Mouse (Mus musculus) myocyte (in vitro differentiated cells): ENCODE data around the gene E130114P18Rik. TPM values are rescaled to one million over a fixed set of nuclear protein-coding genes. Genes with fewer than 3 reads are reported as not detected.

Experiments used
- H3K27me3 ChIP-seq: one replicate; pipeline ENCODE4 v1.6.1; 2011; ENCODE audit not compliant: control insufficient read depth, insufficient read depth, insufficient read length
- H3K36me3 ChIP-seq: one replicate; pipeline ENCODE4 v1.6.1; 2011; ENCODE audit not compliant: control insufficient read depth, insufficient read depth
- H3K4me2 ChIP-seq: one replicate; pipeline ENCODE4 v1.6.1; 2011; ENCODE audit warnings: low read depth, control low read depth
- H3K4me3 ChIP-seq: one replicate; pipeline ENCODE4 v1.5.1; 2011; ENCODE audit warnings: mild to moderate bottlenecking, control low read depth, moderate library complexity
- H3K79me2 ChIP-seq: one replicate; pipeline ENCODE4 v1.6.1; 2011; ENCODE audit not compliant: control insufficient read depth, insufficient read depth
- H3ac ChIP-seq: one replicate; pipeline ENCODE4 v1.6.1; 2011; ENCODE audit not compliant: control insufficient read depth, insufficient read length
- CEBPB ChIP-seq: IDR thresholded peaks from 2 replicates; pipeline ENCODE4 v1.6.1; 2011; ENCODE audit warnings: mild to moderate bottlenecking, moderate library complexity; ENCODE audit not compliant: poor library complexity, insufficient read depth, severe bottlenecking
- E2F4 ChIP-seq: IDR thresholded peaks from one replicate; pipeline ENCODE4 v1.6.1; 2011; ENCODE audit warnings: mild to moderate bottlenecking, control low read depth, moderate library complexity; ENCODE audit not compliant: insufficient read depth
- MAX ChIP-seq: IDR thresholded peaks from one replicate; pipeline ENCODE4 v1.6.1; 2011; ENCODE audit warnings: low read depth, mild to moderate bottlenecking, control low read depth
- MYOD1 ChIP-seq, 3 experiments: IDR thresholded peaks; one replicate each; pipeline ENCODE4 v1.6.1; 2011; ENCODE audit warnings: control low read depth in 2 of 3, low read depth in 2 of 3, mild to moderate bottlenecking in 2 of 3, moderate library complexity in 1 of 3; ENCODE audit not compliant: insufficient read length in 2 of 3, control insufficient read depth in 1 of 3
- MYOG ChIP-seq, 3 experiments: IDR thresholded peaks; one replicate each; pipeline ENCODE4 v1.6.1; 2011; ENCODE audit warnings: control low read depth in 2 of 3, low read depth in 2 of 3, mild to moderate bottlenecking in 2 of 3; ENCODE audit not compliant: insufficient read length in 2 of 3, control insufficient read depth in 1 of 3, insufficient read depth in 1 of 3
- POLR2A ChIP-seq: IDR thresholded peaks from one replicate; pipeline ENCODE4 v1.6.1; 2011; ENCODE audit warnings: low read depth, mild to moderate bottlenecking, control low read depth, moderate library complexity; ENCODE audit not compliant: insufficient read length
- POLR2AphosphoS2 ChIP-seq: IDR thresholded peaks from one replicate; pipeline ENCODE4 v1.6.1; 2011; ENCODE audit warnings: low read depth, control low read depth; ENCODE audit not compliant: insufficient read length
- REST ChIP-seq: IDR thresholded peaks from one replicate; pipeline ENCODE4 v1.6.1; 2011; ENCODE audit warnings: mild to moderate bottlenecking, control low read depth, moderate library complexity; ENCODE audit not compliant: insufficient read depth, insufficient read length
- SRF ChIP-seq: IDR thresholded peaks from one replicate; pipeline ENCODE4 v1.6.1; 2011; ENCODE audit warnings: low read depth; ENCODE audit not compliant: control insufficient read depth, insufficient read length
- TCF12 ChIP-seq: IDR thresholded peaks from one replicate; pipeline ENCODE4 v1.6.1; 2011; ENCODE audit warnings: mild to moderate bottlenecking, control low read depth; ENCODE audit not compliant: poor library complexity, insufficient read depth, severe bottlenecking
- TCF3 ChIP-seq: IDR thresholded peaks from one replicate; pipeline ENCODE4 v1.6.1; 2011; ENCODE audit warnings: low read depth, control low read depth; ENCODE audit not compliant: insufficient read length
- USF1 ChIP-seq: IDR thresholded peaks from one replicate; pipeline ENCODE4 v1.6.1; 2011; ENCODE audit warnings: low read depth, mild to moderate bottlenecking, control low read depth, moderate library complexity
- polyA plus RNA-seq: library from polyadenylated mRNA; unstranded; fragments of >200 nt; fragmentation: generic; extraction: Trizol; gene quantifications from one replicate; pipeline ENCODE4 v1.2.1, GENCODE M21; 2012; ENCODE audit warnings: missing spikeins

The E130114P18Rik gene
- polyA plus RNA-seq, 1 experiment: not detected

GRCm38 (mm10) chr4:97587412-97588010, 190.4 kb downstream of the E130114P18Rik start:
- H3K79me2 ChIP-seq: no peaks in the 10 kb centered on the region
- no peaks in the 10 kb centered on the region for H3K27me3 ChIP-seq
- H3ac ChIP-seq: no peak overlapping the region
- H3K4me3 ChIP-seq: no peak overlapping the region
- H3K4me2 ChIP-seq: no peak overlapping the region
- H3K36me3 ChIP-seq: no peaks in the 10 kb centered on the region
- TF ChIP-seq TCF12 (no peak), CEBPB (no peak), TCF3 (no peak), MAX (no peak)

DNA sequence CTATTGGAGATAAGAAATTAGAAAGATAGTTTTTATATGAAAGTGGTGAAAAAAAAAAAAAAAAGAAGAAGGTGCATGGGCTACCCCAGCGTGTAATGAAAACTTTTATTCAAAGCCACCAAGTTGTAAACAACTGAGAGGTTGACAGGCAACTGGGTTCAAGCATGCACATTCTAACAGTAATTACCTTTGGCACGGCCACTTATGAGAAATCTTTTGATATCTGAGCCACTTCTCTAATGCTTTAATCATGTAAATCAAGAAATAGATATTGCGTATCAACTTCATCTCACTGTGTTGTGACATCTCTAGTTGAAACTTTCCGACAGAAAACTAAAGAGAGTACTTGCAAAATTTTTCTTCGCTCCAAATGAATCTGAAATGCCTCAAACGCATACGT, 192.7 kb downstream of the E130114P18Rik start:
- Histone ChIP-seq H3K79me2 (no peaks in the 10 kb centered on the region), H3K36me3 (no peaks in the 10 kb centered on the region), H3K4me3 (no peak overlapping the region), H3K27me3 (no peaks in the 10 kb centered on the region), H3ac (no peak overlapping the region), H3K4me2 (no peak overlapping the region)
- TF ChIP-seq MAX: no peak
- TF ChIP-seq USF1: no peak
- no peak for TF ChIP-seq POLR2AphosphoS2
- no peak for TF ChIP-seq MYOG (IDR thresholded peaks at IDR 0.05; ENCODE audit: control insufficient read depth in 1 of 3, insufficient read depth in 1 of 3, insufficient read length in 2 of 3, low read depth in 2 of 3)
- TF ChIP-seq POLR2A: no peak
- TF ChIP-seq SRF: no peak
- no peak for TF ChIP-seq CEBPB
- TF ChIP-seq TCF12: no peak
- TF ChIP-seq E2F4: no peak
- TF ChIP-seq TCF3: no peak
- TF ChIP-seq MYOD1 (IDR thresholded peaks at IDR 0.05; ENCODE audit: control insufficient read depth in 1 of 3, insufficient read length in 2 of 3, low read depth in 2 of 3): no peak
- TF ChIP-seq REST: no peak

GRCm38 (mm10) chr4:97584445-97585130, 193.3 kb downstream of the E130114P18Rik start:
- H3K4me2 ChIP-seq: no peak overlapping the region

GRCm38 (mm10) chr4:97582796-97583430, 195.0 kb downstream of the E130114P18Rik start:
- no peak overlapping the region for H3ac ChIP-seq
- no peaks in the 10 kb centered on the region for H3K36me3 ChIP-seq
- no peak for TF ChIP-seq REST
- no peak for TF ChIP-seq SRF
- TF ChIP-seq TCF3: no peak
- TF ChIP-seq E2F4: no peak
- no peak for TF ChIP-seq CEBPB
- TF ChIP-seq POLR2A: no peak
- TF ChIP-seq USF1: no peak
- no peak for TF ChIP-seq TCF12
- no peak for TF ChIP-seq MYOG (IDR thresholded peaks at IDR 0.05; ENCODE audit: control insufficient read depth in 1 of 3, insufficient read depth in 1 of 3, insufficient read length in 2 of 3, low read depth in 2 of 3)
- TF ChIP-seq MYOD1 (IDR thresholded peaks at IDR 0.05; ENCODE audit: control insufficient read depth in 1 of 3, insufficient read length in 2 of 3, low read depth in 2 of 3): no peak
- no peak for TF ChIP-seq POLR2AphosphoS2
- no peak overlapping the region for H3K4me2 ChIP-seq
- no peak overlapping the region for H3K4me3 ChIP-seq
- H3K79me2 ChIP-seq: no peaks in the 10 kb centered on the region
- no peaks in the 10 kb centered on the region for H3K27me3 ChIP-seq

More at GRCm38 (mm10) chr4:97584445-97585130, 193.3 kb downstream of the E130114P18Rik start:
- TF ChIP-seq MAX: no peak
- TF ChIP-seq TCF3: no peak
- no peak for TF ChIP-seq TCF12
- TF ChIP-seq POLR2A: no peak
- no peak for TF ChIP-seq MYOD1 (IDR thresholded peaks at IDR 0.05; ENCODE audit: control insufficient read depth in 1 of 3, insufficient read length in 2 of 3, low read depth in 2 of 3)
- H3K27me3 ChIP-seq: no peaks in the 10 kb centered on the region
- no peaks in the 10 kb centered on the region for H3K79me2 ChIP-seq
- no peak overlapping the region for H3K4me3 ChIP-seq
- H3K36me3 ChIP-seq: no peaks in the 10 kb centered on the region
- H3ac ChIP-seq: no peak overlapping the region

DNA sequence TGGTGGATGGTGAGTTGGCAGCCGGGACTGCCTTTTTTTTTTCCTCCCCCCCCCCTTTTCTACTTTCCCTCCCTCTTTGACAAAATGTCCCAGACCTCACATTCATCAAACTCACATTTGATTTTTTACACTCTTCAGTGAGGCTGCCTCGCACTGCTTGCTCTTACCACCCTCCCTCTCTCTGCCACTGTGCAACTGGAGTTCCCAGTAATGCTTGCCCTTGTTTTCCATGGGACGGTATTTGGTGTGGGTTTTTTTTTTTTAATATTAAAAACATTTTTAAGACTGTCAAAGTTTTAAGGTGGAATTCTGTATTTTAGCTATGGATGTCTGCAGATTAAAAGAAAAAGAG, 195.8 kb downstream of the E130114P18Rik start:
- Histone ChIP-seq H3ac (no peak overlapping the region), H3K4me2 (no peak overlapping the region), H3K27me3 (no peaks in the 10 kb centered on the region), H3K79me2 (no peaks in the 10 kb centered on the region), H3K4me3 (no peak overlapping the region), H3K36me3 (no peaks in the 10 kb centered on the region)
- no peak for TF ChIP-seq MAX
